Mouse (Mus musculus): ENCODE results near the gene Gnas. TPM values are rescaled to one million over a fixed set of nuclear protein-coding genes. Genes with fewer than 3 reads are reported as not detected.

The Gnas gene
- polyA plus RNA-seq, 1 experiment = 139 TPM

GRCm38 (mm10) chr2:174263110-174263815 lies 20.9 kb upstream of the Gnas start:
- Histone ChIP-seq H3K4me1 (ENCODE audit: control insufficient read depth, insufficient read depth, low read length) (no peaks in the 10 kb centered on the region), H3K27me3 (ENCODE audit: control insufficient read depth, insufficient read depth, low read length) (no peaks in the 10 kb centered on the region)

GRCm38 (mm10) chr2:174264248-174264647 lies 19.9 kb upstream of the Gnas start:
- Histone ChIP-seq H3K4me1 (ENCODE audit: control insufficient read depth, insufficient read depth, low read length) (no peaks in the 10 kb centered on the region), H3K27me3 (ENCODE audit: control insufficient read depth, insufficient read depth, low read length) (no peaks in the 10 kb centered on the region), H3K36me3 (ENCODE audit: control insufficient read depth, insufficient read depth, low read length) (no peaks in the 10 kb centered on the region), H3K27ac (ENCODE audit: control insufficient read depth, insufficient read depth, low read depth, low read length) (no peak overlapping the region), H3K4me3 (ENCODE audit: control insufficient read depth, low read depth, low read length) (no peak overlapping the region)
- no peak for TF ChIP-seq CTCF (IDR thresholded peaks at IDR 0.05; ENCODE audit: control insufficient read depth, insufficient read depth, insufficient replicate concordance, low read depth, low read length)
- TF ChIP-seq POLR2A (IDR thresholded peaks at IDR 0.05; ENCODE audit: control insufficient read depth, low read depth, low read length) = no peak

More at GRCm38 (mm10) chr2:174263110-174263815, 20.9 kb upstream of the Gnas start:
- Histone ChIP-seq H3K4me3 (ENCODE audit: control insufficient read depth, low read depth, low read length) (no peak overlapping the region), H3K36me3 (ENCODE audit: control insufficient read depth, insufficient read depth, low read length) (no peaks in the 10 kb centered on the region), H3K27ac (ENCODE audit: control insufficient read depth, insufficient read depth, low read depth, low read length) (no peak overlapping the region)
- no peak for TF ChIP-seq POLR2A (IDR thresholded peaks at IDR 0.05; ENCODE audit: control insufficient read depth, low read depth, low read length)
- no peak for TF ChIP-seq CTCF (IDR thresholded peaks at IDR 0.05; ENCODE audit: control insufficient read depth, insufficient read depth, insufficient replicate concordance, low read depth, low read length)

- no peak overlapping the region for H3K27ac ChIP-seq (ENCODE audit: control insufficient read depth, insufficient read depth, low read depth, low read length)
- TF ChIP-seq CTCF (IDR thresholded peaks at IDR 0.05; ENCODE audit: control insufficient read depth, insufficient read depth, insufficient replicate concordance, low read depth, low read length) = no peak
- no peak for TF ChIP-seq POLR2A (IDR thresholded peaks at IDR 0.05; ENCODE audit: control insufficient read depth, low read depth, low read length)
- H3K27me3 ChIP-seq (ENCODE audit: control insufficient read depth, insufficient read depth, low read length) = no peaks in the 10 kb centered on the region
- no peaks in the 10 kb centered on the region for H3K4me1 ChIP-seq (ENCODE audit: control insufficient read depth, insufficient read depth, low read length)
- no peaks in the 10 kb centered on the region for H3K36me3 ChIP-seq (ENCODE audit: control insufficient read depth, insufficient read depth, low read length)
- no peak overlapping the region for H3K4me3 ChIP-seq (ENCODE audit: control insufficient read depth, low read depth, low read length)
These were observed 13.7 kb upstream of the Gnas start for GRCm38 (mm10) chr2:174270416-174270815.

- Histone ChIP-seq H3K4me1 (ENCODE audit: control insufficient read depth, insufficient read depth, low read length) (no peaks in the 10 kb centered on the region), H3K27me3 (ENCODE audit: control insufficient read depth, insufficient read depth, low read length) (no peaks in the 10 kb centered on the region), H3K27ac (ENCODE audit: control insufficient read depth, insufficient read depth, low read depth, low read length) (no peak overlapping the region), H3K36me3 (ENCODE audit: control insufficient read depth, insufficient read depth, low read length) (no peaks in the 10 kb centered on the region), H3K4me3 (ENCODE audit: control insufficient read depth, low read depth, low read length) (no peak overlapping the region)
- TF ChIP-seq CTCF (IDR thresholded peaks at IDR 0.05; ENCODE audit: control insufficient read depth, insufficient read depth, insufficient replicate concordance, low read depth, low read length) (no peak), POLR2A (IDR thresholded peaks at IDR 0.05; ENCODE audit: control insufficient read depth, low read depth, low read length) (no peak)
These were observed 12.7 kb upstream of the Gnas start for GRCm38 (mm10) chr2:174271459-174271858.

- no peak for TF ChIP-seq POLR2A (IDR thresholded peaks at IDR 0.05; ENCODE audit: control insufficient read depth, low read depth, low read length)
- no peak for TF ChIP-seq CTCF (IDR thresholded peaks at IDR 0.05; ENCODE audit: control insufficient read depth, insufficient read depth, insufficient replicate concordance, low read depth, low read length)
- Histone ChIP-seq H3K36me3 (ENCODE audit: control insufficient read depth, insufficient read depth, low read length) (no peaks in the 10 kb centered on the region), H3K4me3 (ENCODE audit: control insufficient read depth, low read depth, low read length) (no peak overlapping the region), H3K4me1 (ENCODE audit: control insufficient read depth, insufficient read depth, low read length) (no peaks in the 10 kb centered on the region), H3K27me3 (ENCODE audit: control insufficient read depth, insufficient read depth, low read length) (no peaks in the 10 kb centered on the region), H3K27ac (ENCODE audit: control insufficient read depth, insufficient read depth, low read depth, low read length) (no peak overlapping the region)
These were observed 11.0 kb upstream of the Gnas start for GRCm38 (mm10) chr2:174273131-174273530.

GRCm38 (mm10) chr2:174273961-174274360 lies 10.2 kb upstream of the Gnas start:
- Histone ChIP-seq H3K4me1 (ENCODE audit: control insufficient read depth, insufficient read depth, low read length) (no peaks in the 10 kb centered on the region), H3K27ac (ENCODE audit: control insufficient read depth, insufficient read depth, low read depth, low read length) (no peak overlapping the region), H3K27me3 (ENCODE audit: control insufficient read depth, insufficient read depth, low read length) (no peaks in the 10 kb centered on the region), H3K36me3 (ENCODE audit: control insufficient read depth, insufficient read depth, low read length) (no peaks in the 10 kb centered on the region), H3K4me3 (ENCODE audit: control insufficient read depth, low read depth, low read length) (no peak overlapping the region)
- no peak for TF ChIP-seq CTCF (IDR thresholded peaks at IDR 0.05; ENCODE audit: control insufficient read depth, insufficient read depth, insufficient replicate concordance, low read depth, low read length)
- TF ChIP-seq POLR2A (IDR thresholded peaks at IDR 0.05; ENCODE audit: control insufficient read depth, low read depth, low read length) = no peak

- Histone ChIP-seq H3K27me3 (ENCODE audit: control insufficient read depth, insufficient read depth, low read length) (no peaks in the 10 kb centered on the region), H3K36me3 (ENCODE audit: control insufficient read depth, insufficient read depth, low read length) (no peaks in the 10 kb centered on the region; the same call in 1 of the 2 replicates), H3K4me1 (ENCODE audit: control insufficient read depth, insufficient read depth, low read length) (peaks cover 10% of the 10 kb centered on the region), H3K4me3 (ENCODE audit: control insufficient read depth, low read depth, low read length) (no peak overlapping the region), H3K27ac (ENCODE audit: control insufficient read depth, insufficient read depth, low read depth, low read length) (no peak overlapping the region)
- TF ChIP-seq CTCF (IDR thresholded peaks at IDR 0.05; ENCODE audit: control insufficient read depth, insufficient read depth, insufficient replicate concordance, low read depth, low read length) (no peak), POLR2A (IDR thresholded peaks at IDR 0.05; ENCODE audit: control insufficient read depth, low read depth, low read length) (no peak)
These were observed 4.3 kb upstream of the Gnas start for GRCm38 (mm10) chr2:174279771-174280170.
